Mouse (Mus musculus): ENCODE measurements around the gene Gnaz.

Gene Gnaz

GRCm38 (mm10) chr10:74966850-74967451 is at the start of gene Gnaz:
Gene Gnaz, plus strand, starts transcription at chr10:74967177.
- DNase-seq: peak; percentile 80 to 84

DNA sequence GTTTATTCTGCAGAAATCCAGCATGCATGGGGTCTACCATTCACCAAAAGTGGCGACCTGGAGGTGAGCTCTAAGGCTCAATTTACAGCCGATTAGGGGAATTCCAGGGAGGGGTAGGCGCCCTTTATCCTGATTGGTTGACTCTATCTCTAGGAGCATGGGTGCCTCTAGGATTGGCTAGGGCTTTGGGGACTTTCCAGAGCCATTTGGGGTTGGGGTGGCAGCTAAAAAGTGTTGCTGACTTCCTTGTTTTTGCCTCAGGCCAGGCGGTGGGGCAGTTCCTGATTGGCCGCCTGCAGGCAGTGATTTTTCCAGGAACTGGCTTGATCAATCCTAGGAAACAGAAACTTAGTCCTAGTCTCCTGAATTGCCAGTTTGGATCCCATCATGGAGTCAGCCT is 47.7 kb upstream of the Gnaz start:
- no peak for DNase-seq

GRCm38 (mm10) chr10:74920853-74921567 is 46.0 kb upstream of the Gnaz start:
- peak in 1 of 2 experiments; percentile 48 for DNase-seq

DNA sequence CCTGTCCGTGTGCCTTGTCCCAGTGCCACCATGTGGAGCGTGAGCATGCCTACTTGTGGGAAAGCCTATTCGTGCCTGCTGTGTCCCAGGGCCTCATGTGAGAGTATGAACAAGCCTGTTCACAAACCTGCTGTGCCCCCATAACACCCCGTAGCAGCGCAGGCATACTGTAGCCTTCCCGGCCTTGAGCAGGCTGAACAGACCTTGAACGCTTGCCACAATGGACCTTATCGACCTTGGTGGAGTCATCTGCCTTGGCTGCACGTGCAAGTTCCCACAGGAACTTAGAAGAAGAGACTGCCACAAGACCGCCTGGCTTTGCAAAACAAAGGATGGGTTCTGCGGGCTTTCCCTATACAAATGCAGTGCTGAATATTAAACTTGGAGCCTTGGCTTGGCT is 45.4 kb upstream of the Gnaz start:
- no peak for DNase-seq

GRCm38 (mm10) chr10:74922763-74923162 is 44.2 kb upstream of the Gnaz start:
- DNase-seq: no peak

DNA sequence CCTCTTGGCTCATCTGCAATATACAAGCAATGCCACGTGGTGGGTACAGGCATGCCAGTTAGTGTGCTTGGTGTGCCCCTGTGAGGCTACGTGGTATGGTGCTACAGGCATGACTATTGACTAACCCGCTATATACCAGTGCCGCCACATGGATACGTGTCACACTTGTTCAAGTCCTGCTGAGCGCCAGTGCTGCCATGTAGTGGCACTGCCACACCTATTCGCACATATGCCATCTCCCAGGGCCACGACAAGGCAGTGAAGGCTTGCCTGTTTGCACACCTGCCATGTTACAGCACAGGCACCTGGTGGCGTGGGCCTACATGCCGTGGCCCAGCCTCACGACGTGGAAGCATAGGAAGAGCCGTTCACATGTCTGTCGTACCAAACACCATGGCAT is 42.7 kb upstream of the Gnaz start:
- DNase-seq: no peak

- no peak for DNase-seq
These were observed 41.7 kb upstream of the Gnaz start for GRCm38 (mm10) chr10:74925324-74925723.

- no peak for DNase-seq
These were observed 38.7 kb upstream of the Gnaz start for GRCm38 (mm10) chr10:74928276-74928675.

- DNase-seq: no peak
These were observed 37.4 kb upstream of the Gnaz start for GRCm38 (mm10) chr10:74929578-74929977.

GRCm38 (mm10) chr10:74930541-74930940 is 36.4 kb upstream of the Gnaz start:
- no peak for DNase-seq

GRCm38 (mm10) chr10:74931631-74932030 is 35.3 kb upstream of the Gnaz start:
- no peak for DNase-seq

- DNase-seq: no peak
These were observed 34.5 kb upstream of the Gnaz start for GRCm38 (mm10) chr10:74932487-74932886.

GRCm38 (mm10) chr10:74933548-74934190 is 33.3 kb upstream of the Gnaz start:
- no peak for DNase-seq

DNA sequence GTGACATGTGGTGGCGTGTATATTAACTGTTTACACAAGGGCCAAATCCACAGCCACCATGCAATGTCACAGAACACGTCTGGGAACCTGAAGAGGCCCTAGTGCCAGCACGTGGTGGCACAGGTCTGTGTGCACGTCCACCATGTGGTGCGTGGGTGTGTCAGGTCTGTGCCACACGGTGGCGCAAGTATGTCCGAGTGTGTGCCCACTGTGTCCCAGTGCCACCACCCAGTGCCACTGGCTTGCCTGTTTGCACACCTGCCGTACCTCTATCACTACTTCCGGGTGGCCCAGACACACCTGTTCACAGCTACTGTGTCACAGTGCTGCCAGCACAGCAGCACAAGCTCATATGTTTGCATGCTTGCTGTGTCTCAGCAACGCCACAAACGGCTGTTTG is 32.5 kb upstream of the Gnaz start:
- no peak for DNase-seq

- no peak for DNase-seq
These were observed 32.0 kb upstream of the Gnaz start for GRCm38 (mm10) chr10:74935016-74935415.

GRCm38 (mm10) chr10:74937003-74937790 is 29.8 kb upstream of the Gnaz start:
- DNase-seq: no peak

DNA sequence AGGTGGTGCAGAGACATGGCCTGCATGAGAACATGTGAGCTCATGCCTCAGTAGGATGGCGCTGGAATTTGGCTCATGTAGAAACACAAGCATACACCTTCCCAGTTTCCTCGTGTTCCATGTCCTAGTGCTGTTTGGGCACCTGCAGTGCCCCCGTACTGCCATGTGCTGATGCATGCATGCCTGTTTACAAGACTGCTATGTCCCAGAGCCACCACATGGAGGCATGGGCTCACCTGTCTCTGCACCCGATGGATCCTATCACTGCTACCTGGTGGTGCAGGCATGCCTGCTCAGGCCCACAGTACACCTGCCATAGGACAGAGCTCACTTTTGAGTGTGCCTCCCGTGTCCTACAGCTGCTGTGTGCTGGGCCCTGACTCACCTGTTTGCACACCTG is 28.6 kb upstream of the Gnaz start:
- no peak for DNase-seq

DNA sequence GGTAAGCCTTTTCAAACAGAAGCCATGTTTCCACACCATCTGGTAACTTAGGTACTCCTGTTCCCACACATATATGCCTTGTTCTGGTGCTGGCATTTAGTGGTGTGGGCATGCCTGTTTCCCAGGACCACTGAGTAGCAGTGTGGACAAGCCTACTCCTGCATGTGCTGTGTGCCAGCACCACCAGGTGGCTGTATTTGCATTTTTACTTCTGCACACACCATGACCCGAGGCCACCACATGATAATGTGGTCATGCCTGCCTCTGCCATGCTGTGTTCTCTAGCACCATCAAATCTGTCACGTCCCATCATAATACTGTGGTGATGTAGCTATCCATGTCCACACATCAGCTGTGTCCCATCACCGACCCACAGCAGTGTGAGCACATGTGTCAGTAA is 27.7 kb upstream of the Gnaz start:
- no peak for DNase-seq

DNA sequence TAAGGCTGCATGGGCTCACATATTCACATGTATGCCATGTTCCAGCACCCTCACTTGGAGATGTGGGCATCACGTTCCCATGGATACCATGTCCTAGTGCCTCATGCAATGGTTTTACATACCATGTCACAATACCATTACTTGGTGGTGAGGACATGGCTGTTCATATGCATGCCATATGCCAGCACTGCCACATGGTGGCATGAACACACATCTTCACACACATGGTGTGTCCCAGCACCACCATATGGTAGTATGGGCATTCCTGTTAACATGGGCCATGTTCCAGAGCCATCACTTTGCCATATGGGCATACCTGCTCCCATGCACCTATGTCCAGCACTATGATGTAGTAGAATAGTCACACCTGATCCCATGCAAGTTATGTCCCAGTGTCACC is 26.2 kb upstream of the Gnaz start:
- no peak for DNase-seq

DNA sequence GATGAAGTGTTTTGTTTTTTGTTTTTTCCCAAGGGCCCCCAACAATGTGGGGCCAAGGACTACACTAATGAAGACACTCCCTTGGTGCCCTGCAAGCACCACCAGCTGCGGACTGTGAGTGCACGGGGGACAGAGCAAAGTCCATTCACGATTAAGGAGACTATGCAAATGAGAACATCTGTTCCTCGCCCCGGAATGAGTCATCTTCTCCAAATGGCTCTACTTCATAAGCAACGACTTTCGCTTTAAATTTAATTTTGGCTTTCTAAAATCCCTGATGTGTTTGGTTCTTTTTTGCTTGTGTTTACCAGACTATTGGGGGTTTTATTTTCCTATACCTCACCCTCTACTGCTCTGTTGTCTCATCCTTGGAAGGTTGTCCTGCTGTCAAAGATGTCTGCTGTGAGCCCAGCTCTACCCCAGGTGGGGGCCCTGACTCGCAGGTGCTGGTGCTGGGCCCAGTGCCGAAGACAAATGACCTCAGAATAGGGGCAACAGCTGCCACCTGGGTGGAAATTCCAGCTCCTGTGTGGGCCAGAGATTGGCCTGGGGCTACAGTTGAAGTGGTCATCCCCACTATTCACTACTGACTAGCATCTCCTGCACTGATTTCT is 14.0 kb upstream of the Gnaz start:
- no peak for DNase-seq

GRCm38 (mm10) chr10:74964380-74964779 is 2.6 kb upstream of the Gnaz start:
- DNase-seq: no peak

DNA sequence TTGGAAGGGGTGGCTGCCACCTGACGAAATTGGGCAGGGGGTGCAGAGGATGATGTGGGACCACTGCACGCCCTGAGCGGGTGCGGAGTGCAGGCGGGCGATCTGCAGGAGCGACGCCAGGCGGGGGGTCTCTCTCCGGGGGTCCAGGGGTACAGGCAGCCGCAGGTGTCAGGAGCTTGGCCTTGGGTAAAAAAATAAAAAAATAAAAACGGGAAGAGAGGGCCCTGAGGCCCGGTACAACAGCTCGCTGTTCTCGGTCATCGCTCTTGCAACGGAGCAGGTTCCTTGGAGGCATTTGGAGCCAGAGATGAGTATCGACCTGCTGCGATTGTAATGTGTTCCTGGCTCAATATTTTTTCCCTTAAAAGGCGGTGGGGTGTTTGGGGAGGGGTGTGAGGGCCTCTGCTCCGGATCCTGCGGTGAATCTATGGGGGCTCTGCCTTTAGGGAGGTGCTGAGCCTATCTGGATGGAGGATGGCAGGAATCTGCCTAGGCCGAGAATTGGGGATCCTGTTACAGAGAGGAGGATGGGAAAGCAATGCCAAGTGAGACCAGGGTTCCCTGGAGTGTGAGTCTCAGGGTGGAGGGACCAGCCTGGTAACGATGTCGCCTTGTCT is 782 bp downstream of the Gnaz start:
- no peak for DNase-seq

DNA sequence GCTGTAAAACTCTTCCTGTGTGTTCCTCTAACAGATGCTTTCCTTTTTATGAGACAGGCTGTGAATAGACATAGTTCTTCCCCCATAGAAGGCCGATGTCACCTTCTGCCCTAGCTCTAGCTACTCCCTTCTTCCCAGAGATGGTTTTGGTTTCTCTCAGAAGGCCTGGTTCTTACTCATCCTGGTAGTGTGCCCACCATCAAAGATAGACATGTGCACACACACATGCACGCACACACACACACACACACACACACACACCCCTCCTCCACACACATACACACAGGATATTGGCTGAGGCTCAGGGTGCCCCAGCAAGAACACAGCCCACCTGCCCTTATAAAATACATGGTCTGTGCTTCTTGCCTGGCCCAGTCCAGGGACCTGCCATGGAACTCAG is 2.3 kb downstream of the Gnaz start:
- no peak for DNase-seq

Measured in spleen, adult 18-20 months (tissue).